Mouse (Mus musculus): Measurements from ENCODE around the gene Larp7. TPM values are rescaled to one million over a fixed set of nuclear protein-coding genes. Genes with fewer than 3 reads are reported as not detected.
A peak's percentile ranks its signal among the peaks of the same experiment; 100 is the strongest.

The Larp7 gene
- polyA plus RNA-seq, 1 experiment = 2.6 TPM

- H3K27ac ChIP-seq (ENCODE audit: insufficient read depth, low read depth, low read length) = no peak overlapping the region
- no peak for DNase-seq
- H3K36me3 ChIP-seq (ENCODE audit: control insufficient read depth, insufficient read depth, low read length) = no peaks in the 10 kb centered on the region
- 65% methylated on average over 2 of the region's 2 CpGs for WGBS
- H3K27me3 ChIP-seq (replicated peaks; ENCODE audit: control insufficient read depth, insufficient read depth, low read length) = no peaks in the 10 kb centered on the region; the same call in 1 of the 2 replicates
- H3K4me3 ChIP-seq (ENCODE audit: insufficient read depth, low read depth, low read length) = no peak overlapping the region
- no peak for TF ChIP-seq CTCF (conservative IDR thresholded peaks at IDR 0.05; ENCODE audit: insufficient read depth, insufficient read length, low read depth, low read length)
- no peaks in the 10 kb centered on the region for H3K4me1 ChIP-seq (ENCODE audit: control insufficient read depth, insufficient read depth, low read length)
Measured at GRCm38 (mm10) chr3:127513699-127514098, 39.5 kb downstream of the Larp7 start.

- no peak for DNase-seq
- no peaks in the 10 kb centered on the region for H3K27me3 ChIP-seq (replicated peaks; ENCODE audit: control insufficient read depth, insufficient read depth, low read length)
- no peak overlapping the region for H3K4me3 ChIP-seq (ENCODE audit: insufficient read depth, low read depth, low read length)
- no peaks in the 10 kb centered on the region for H3K4me1 ChIP-seq (ENCODE audit: control insufficient read depth, insufficient read depth, low read length)
- no peaks in the 10 kb centered on the region for H3K36me3 ChIP-seq (ENCODE audit: control insufficient read depth, insufficient read depth, low read length)
- 79% methylated on average over 15 of the region's 15 CpGs for WGBS
- TF ChIP-seq CTCF (conservative IDR thresholded peaks at IDR 0.05; ENCODE audit: insufficient read depth, insufficient read length, low read depth, low read length) = no peak
- TF ChIP-seq POLR2A (IDR thresholded peaks at IDR 0.05; ENCODE audit: low read depth, low read length) = no peak
- no peak overlapping the region for H3K27ac ChIP-seq (ENCODE audit: insufficient read depth, low read depth, low read length)
Measured at GRCm38 (mm10) chr3:127512794-127513335, 40.3 kb downstream of the Larp7 start.

- no peak overlapping the region for H3K4me3 ChIP-seq (ENCODE audit: insufficient read depth, low read depth, low read length)
- WGBS = 78% methylated on average over 12 of the region's 12 CpGs
- no peaks in the 10 kb centered on the region for H3K4me1 ChIP-seq (ENCODE audit: control insufficient read depth, insufficient read depth, low read length)
- H3K27ac ChIP-seq (ENCODE audit: insufficient read depth, low read depth, low read length) = no peak overlapping the region
- TF ChIP-seq CTCF (conservative IDR thresholded peaks at IDR 0.05; ENCODE audit: insufficient read depth, insufficient read length, low read depth, low read length) (no peak), POLR2A (IDR thresholded peaks at IDR 0.05; ENCODE audit: low read depth, low read length) (no peak)
- DNase-seq = no peak
- H3K27me3 ChIP-seq (replicated peaks; ENCODE audit: control insufficient read depth, insufficient read depth, low read length) = no peaks in the 10 kb centered on the region
- no peaks in the 10 kb centered on the region for H3K36me3 ChIP-seq (ENCODE audit: control insufficient read depth, insufficient read depth, low read length)
Measured at GRCm38 (mm10) chr3:127511786-127512746, 41.1 kb downstream of the Larp7 start.

- Histone ChIP-seq H3K27ac (ENCODE audit: insufficient read depth, low read depth, low read length) (no peak overlapping the region), H3K27me3 (replicated peaks; ENCODE audit: control insufficient read depth, insufficient read depth, low read length) (no peaks in the 10 kb centered on the region), H3K36me3 (ENCODE audit: control insufficient read depth, insufficient read depth, low read length) (no peaks in the 10 kb centered on the region), H3K4me1 (ENCODE audit: control insufficient read depth, insufficient read depth, low read length) (no peaks in the 10 kb centered on the region), H3K4me3 (ENCODE audit: insufficient read depth, low read depth, low read length) (no peak overlapping the region)
- TF ChIP-seq CTCF (conservative IDR thresholded peaks at IDR 0.05; ENCODE audit: insufficient read depth, insufficient read length, low read depth, low read length) (no peak), POLR2A (IDR thresholded peaks at IDR 0.05; ENCODE audit: low read depth, low read length) (no peak)
- no peak for DNase-seq
- WGBS = 84% methylated on average over 15 of the region's 15 CpGs
Measured at GRCm38 (mm10) chr3:127507878-127508783, 45.0 kb downstream of the Larp7 start.

GRCm38 (mm10) chr3:127498742-127499400 is 54.3 kb downstream of the Larp7 start, which contains the start of gene Ank2:
TSS of gene Ank2 (minus strand) at chr3:127499350.
- under 1% methylated on average over 62 of the region's 62 CpGs for WGBS
- H3K27ac ChIP-seq (ENCODE audit: insufficient read depth, low read depth, low read length) = no peak within 1 kb of the TSS
- H3K4me1 ChIP-seq (ENCODE audit: control insufficient read depth, insufficient read depth, low read length) = no peaks in the 10 kb centered on the region
- no peaks in the 10 kb centered on the region for H3K27me3 ChIP-seq (replicated peaks; ENCODE audit: control insufficient read depth, insufficient read depth, low read length)
- TF ChIP-seq CTCF (conservative IDR thresholded peaks at IDR 0.05; ENCODE audit: insufficient read depth, insufficient read length, low read depth, low read length) (no peak), POLR2A (IDR thresholded peaks at IDR 0.05; ENCODE audit: low read depth, low read length) (no peak)
- H3K36me3 ChIP-seq (ENCODE audit: control insufficient read depth, insufficient read depth, low read length) = no peaks in the 10 kb centered on the region
- peak within 1 kb of the TSS; percentile 29; the same call in 1 of the 2 replicates for H3K4me3 ChIP-seq (ENCODE audit: insufficient read depth, low read depth, low read length)
- DNase-seq = peak; percentile 3

- Histone ChIP-seq H3K27ac (ENCODE audit: insufficient read depth, low read depth, low read length) (no peak overlapping the region), H3K36me3 (ENCODE audit: control insufficient read depth, insufficient read depth, low read length) (no peaks in the 10 kb centered on the region), H3K27me3 (replicated peaks; ENCODE audit: control insufficient read depth, insufficient read depth, low read length) (no peaks in the 10 kb centered on the region), H3K4me1 (ENCODE audit: control insufficient read depth, insufficient read depth, low read length) (no peaks in the 10 kb centered on the region), H3K4me3 (ENCODE audit: insufficient read depth, low read depth, low read length) (peak overlapping the region; percentile 29; the same call in 1 of the 2 replicates)
- 2% methylated on average over 23 of the region's 23 CpGs for WGBS
- DNase-seq = no peak
- TF ChIP-seq CTCF (conservative IDR thresholded peaks at IDR 0.05; ENCODE audit: insufficient read depth, insufficient read length, low read depth, low read length) (no peak), POLR2A (IDR thresholded peaks at IDR 0.05; ENCODE audit: low read depth, low read length) (no peak)
Measured at GRCm38 (mm10) chr3:127498197-127498741, 54.9 kb downstream of the Larp7 start.
